Mouse (Mus musculus): ENCODE data around the gene Pabpn1.
A peak's percentile ranks its signal among the peaks of the same experiment; 100 is the strongest.

Gene Pabpn1

DNA sequence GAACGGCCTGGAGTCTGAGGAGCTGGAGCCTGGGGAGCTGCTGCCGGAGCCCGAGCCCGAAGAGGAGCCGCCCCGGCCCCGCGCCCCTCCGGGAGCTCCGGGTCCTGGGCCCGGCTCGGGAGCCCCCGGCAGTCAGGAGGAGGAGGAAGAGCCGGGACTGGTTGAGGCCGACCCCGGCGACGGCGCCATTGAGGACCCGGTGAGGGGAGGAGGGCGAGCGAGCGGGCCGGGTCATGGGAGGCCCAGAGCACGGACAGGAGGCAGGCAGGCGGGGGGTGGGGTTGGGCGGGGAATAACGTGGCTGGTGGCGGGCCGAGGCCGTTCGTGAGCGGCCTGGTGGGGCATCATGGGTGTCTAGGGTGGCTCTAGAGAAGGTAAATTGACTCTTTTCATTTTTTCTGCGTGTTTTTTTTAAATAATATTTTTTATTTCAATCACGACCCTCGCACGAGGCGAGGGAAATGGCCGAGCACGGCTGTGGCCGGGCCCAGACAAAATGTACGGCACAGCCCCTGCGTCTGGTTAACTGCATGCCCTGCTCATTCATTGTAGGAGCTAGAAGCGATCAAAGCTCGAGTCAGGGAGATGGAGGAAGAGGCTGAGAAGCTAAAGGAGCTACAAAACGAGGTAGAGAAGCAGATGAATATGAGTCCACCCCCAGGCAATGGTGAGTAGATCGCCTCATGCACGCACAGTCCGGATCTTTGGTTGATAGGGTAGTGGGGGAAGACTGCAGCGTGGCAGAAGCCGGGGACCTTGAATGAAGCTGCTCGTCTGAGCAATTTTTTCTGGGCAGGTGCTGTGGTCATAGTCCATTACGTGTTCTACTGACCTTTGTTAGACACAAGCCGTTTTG, 2.2 kb downstream of the Pabpn1 start:
- DNase-seq, result peak; percentile 41 to 66

DNA sequence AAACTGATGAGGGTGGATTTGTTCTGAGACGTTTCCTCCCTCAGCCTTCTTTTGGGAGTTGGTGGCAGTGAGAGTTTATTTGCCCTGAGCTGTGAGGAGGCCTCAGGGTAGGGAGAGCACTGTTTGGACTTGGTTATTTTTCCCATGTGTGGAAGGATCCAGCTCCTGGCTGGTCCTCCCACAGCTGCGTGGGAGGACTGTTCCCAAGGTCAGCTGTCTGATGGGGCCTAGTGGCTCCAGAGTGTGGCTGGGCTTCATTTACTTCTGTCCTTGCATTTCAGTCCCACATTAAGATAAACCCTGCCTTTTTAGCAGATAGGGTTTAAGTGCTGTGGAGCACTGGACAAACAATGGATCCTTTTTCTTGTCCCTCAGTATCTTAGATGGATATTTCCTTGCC, 5.1 kb downstream of the Pabpn1 start:
- no peak for DNase-seq

DNA sequence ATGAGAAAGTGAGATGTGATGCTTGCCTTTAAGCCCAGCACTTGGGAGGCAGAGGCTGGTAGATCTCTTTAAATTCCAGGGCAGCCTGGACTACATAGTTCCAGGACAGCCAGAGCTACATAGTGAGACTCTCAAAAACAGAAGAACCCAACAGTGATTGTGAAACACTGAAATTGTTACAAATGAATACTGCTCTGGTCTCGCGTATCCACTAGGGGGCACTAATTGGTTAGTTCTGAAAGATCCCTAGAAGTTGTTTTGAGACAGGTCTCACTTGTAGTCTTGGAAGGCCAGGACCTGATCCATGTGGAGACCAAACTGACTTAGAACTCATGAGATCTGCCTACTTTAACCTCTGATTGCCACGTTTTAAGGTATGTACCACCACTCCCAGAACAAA, 8.1 kb downstream of the Pabpn1 start:
- DNase-seq, result peak; percentile 67 to 72

DNA sequence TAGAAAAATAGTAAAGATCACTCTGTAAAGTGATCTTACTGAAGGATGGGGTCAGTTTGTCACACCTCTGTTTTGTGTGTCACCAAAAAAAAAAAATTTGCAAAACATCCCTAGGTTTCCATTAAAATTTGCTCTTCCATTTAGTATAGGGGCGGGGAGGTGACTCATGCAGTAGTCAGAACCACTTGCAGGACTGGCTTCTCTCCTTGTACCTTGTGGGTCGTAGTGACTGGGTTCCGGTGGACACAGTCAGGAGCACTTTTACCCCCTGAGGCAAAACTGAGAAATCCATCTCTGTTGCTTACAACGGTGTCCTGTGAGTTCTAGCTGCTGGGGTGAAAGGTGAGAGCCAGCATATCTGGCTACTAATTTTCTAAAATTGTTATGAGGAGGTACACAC, 11.3 kb downstream of the Pabpn1 start:
- DNase-seq, result no peak

DNA sequence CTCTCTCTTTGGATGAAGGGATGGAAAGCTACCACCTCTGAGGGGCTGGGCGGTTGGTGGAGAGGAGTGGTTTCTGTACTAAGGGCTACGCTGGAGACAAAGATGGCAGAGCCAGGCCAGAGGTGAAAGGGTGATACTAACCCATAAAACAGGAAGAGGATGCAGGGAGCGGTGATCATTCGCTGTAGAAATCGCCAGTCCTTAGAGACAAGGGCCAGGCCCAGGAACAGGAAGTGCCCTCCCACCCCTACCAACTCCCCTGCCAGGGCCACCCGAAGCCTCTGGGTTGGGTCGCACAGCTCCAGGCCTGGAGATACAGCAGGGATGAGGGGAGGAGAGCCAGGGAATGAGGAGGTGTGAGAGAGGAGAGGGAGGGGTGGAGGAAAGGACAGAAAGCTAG, 16.4 kb downstream of the Pabpn1 start:
- DNase-seq, result no peak

DNA sequence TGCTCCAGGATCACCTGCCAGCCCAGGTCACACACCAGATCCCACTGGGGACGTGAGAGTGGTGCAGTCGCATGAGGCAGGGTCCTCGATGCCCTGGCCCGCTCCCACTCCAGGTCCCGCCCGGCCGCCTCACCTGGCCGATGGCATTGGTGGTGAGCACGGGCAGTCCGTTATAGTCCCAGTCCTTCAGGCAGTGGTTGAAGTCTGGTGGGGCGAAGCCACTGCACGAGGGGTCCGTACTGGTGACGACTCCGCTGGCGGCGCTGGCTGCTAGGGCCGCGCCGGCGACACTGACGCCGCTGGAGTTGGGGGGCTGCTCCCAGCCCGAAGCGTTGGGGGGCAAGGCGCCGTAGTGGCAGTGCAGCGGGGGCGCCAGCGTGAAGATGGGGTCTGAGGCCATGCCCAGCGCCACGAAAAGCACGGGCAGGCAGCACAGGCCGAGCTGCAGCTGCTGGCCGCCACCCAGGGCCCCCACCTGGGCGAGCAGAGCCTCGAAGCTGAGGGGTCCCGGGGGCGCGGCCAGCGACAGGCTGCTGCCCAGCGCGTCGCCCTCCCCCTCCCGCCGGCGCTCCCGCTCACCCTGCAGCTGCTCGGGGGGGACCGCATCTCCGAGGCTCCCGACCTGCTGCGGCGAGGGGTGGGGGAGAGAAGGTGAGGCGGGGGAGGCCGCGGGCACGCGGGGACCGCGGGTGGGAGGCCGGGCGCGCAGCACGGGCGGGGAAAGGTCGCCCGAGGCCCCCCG, 20.0 kb downstream of the Pabpn1 start:
- DNase-seq, result no peak

DNA sequence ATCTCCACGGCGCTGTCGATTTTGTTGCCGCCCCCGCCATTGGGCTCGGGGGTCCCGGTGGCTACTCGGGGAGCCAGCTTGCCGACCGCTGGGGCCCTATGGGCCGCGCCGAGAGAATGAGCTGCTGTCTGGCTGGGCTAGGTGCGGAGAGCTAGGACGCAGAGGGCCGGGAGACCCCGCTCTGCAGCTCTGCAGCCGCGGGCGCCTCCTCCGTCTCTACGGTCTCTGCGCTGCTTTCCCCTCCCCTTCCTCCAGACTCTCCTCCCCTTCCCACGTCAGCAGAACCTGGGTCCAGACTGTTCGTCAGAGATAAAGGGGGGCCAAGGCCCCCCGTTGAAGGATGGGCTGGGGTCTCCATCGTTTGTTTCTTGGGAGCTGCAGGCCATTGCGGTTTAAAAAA, 20.6 kb downstream of the Pabpn1 start, which contains the start of gene Slc22a17:
Slc22a17 (minus strand) TSS at position 247 of the 400 bp plus-strand sequence.
- DNase-seq, result peak; percentile 55 to 63

DNA sequence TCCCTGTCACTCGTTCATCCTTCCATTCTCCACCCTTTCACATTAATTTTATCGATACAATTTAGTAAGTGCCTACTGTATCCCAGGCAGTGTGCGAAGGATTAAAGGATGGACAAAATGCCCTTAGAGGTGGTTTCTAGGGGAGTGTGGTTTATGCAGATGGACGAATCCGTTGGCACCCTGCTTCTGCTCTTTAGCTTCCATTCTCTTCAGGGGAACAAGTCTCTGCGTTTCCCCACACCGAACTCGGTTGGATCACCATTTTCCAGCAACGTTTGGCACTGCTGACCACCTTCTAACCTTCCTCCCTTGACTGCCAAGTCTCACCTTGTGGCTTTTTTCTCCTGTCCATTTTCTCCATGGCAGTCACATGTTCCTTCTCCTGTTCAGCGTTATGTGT, 21.0 kb downstream of the Pabpn1 start:
- no peak for DNase-seq

DNA sequence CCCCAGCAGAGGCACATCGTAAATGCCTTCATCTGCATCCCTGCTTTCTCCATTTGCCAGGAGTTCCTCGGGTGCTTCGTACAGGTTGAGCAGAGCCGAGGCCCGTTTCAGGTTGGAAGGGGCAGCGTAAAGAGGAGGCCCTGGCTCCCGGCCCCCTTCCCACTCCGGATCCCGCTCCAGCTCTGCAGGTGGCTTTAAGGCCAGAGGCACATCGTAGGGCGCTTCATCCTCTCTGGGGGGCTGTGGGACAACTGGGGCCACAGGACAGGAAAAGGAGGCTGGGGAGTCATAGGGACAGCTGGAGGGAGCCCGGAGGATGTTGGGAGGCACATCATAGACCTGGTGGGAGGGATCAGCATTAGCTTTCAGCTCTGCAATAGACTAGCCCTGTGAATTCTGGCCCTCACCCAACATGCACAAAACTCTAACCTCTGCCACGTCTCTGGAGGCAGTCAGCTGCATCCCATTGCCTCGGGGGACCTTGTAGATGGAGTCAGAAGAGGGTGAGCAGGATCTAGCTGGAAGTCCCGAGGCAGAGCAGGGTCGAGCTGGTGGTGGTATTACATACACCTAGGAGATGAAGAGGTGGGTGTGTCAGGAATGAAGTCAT, 27.9 kb downstream of the Pabpn1 start:
- no peak for DNase-seq

DNA sequence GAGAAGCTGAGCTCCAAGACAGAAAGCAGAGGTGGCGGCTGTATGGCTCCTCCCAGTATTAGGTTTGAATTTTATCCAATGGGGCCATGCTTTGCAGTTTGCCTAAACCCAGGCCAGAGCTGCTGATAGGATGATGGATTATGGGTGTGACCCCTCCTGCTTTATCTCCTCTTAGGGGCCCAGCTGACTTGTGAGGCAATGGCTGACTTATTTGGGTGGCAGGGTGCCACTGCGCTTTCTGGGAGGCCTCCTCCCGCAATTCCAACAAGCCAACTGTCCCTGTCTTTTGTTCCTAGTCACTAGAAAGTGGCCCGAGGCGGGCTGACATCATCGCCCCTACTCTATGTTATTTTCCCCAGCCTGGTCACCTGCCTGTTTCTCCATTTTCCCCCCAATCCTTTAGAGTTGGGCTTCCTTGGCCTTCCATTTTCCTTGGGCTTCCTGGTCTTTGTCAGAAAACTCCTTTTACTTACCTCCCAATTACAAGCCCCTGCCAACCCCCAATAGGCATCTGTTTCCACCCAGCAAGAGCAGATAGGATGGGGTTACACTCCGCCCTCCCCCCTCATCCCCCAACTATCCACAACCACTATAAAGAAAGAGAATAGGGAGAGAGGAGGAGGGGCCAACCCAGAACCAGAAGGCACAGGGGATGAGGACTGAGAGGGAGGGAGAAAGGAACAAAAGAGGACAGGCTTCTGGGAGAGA, 32.5 kb downstream of the Pabpn1 start:
- DNase-seq, result no peak

DNA sequence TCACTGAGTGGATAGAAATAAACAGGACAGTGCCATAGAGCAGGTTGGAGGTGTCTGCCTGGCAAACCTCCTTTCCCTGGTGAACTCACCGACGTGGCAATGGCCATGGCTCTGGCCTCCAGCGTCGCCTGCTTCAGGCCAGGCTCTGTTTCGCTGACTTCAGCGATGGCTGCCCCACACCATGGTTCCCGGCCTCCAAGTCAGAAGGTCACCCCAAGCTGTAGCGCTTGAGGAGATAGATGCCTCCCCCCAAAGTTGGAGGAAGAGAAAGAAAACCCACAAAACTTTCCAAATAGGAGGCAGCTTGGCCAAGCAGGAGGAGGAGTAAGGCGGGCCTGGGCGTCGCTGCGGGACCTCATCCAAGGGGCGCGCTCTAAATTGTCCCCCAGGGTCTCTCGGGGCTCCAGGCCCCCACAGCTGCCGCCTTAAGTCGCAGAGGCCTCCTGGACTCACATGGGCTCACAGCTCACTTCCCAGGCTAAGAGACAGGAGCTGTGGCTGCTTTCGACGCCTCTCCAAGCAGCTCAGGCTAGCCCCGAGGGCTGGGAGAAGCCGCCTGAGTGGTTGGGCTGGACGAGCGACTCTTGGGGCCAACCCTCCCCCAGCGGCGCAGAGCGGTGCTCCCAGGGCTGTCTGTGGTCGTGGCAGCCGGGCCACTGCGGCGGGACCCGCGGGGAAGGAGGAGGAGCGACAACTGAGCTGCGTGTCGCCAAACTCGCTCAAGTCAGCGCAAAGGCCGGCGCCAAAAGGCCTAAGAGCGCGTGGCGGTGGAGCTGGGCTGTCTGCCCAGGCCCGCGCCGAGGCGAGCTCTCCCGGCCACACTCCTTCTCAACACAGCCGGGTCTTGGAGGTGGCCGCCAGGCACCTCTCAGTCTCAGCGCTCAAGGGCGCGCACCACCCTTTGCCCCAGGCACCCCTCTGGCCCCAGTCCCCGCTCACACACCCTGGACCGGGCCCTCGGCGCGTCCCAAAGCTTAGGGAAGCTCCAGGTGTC, 33.3 kb downstream of the Pabpn1 start, which contains the start of gene Efs:
Efs (minus strand) TSS at position 778 of the 994 bp plus-strand sequence.
- DNase-seq, result no peak

DNA sequence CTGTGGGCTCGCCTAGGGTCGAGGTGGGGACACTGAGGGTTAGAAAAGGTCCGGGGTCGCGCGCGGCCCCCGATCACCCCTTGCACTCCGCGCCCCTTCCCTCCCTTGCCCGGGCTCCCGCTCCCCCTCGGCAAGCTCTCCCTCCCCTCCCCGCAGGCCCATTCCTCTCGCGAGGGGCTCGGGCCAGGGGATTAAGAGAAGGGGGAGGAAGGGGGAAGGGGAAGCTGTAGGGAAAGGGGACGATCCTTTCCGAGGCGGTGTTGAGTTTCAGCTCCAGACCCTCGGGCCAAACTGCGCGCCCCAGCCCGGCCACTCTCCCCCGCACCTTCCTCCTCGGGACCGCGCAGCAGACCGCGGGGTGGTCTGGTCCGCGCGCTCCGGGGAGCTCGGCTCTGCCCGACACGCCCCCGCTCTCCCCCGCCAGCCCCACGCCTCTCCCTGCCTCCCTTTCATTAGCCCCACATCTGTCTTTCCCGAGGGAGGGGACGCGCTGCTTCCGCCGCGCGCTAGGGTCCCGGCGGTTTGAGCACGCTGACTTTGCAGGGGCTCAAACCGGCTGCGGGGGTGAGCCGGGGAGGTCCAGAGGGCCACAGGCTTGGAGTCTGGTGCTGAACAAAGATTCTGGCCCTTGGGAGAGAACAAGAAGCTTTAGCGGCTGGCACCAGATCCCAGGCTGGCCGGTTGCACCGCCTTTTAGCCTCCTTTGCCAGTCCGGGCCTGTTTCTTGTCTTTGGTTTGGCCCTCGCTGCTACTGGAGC, 34.3 kb downstream of the Pabpn1 start:
- DNase-seq, result no peak

DNA sequence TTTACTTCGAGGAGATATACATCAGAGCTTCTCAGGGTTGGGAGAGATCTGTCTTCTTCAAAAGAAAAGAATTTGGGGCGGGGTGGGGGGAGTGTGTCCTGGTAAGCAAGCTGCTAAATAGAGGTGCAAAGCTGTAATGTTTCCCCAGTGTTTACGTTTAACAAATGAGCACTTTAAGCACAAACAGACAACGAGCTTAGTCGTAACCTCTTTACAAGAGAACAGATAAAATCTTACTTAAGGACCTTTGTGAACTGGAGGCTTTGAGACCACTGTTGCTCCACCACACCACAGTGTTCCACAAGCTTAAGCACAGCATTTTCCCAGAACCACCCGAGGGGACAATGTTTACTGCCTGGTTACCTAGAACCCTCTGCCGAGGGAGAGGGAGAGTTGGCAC, 35.0 kb downstream of the Pabpn1 start:
- DNase-seq, result no peak

DNA sequence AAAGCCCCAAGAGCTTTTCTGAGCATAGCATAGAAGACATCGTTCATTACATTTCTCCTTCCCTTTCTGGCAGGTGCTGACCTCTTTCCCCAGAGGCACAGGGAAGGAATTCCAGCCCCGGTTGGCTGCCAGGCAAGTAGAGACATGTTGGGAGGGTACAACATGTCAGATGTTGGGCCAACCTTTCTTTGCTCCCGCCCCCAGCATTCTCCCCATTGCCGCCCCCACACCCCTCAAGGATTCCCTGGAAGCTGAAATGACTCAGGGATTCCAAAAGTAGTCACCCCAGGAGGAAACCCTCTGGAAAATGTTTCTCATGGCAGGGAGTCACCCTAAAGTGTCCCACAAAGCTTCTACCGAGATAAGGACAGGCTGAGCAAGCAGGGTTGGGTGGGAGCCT, 37.5 kb downstream of the Pabpn1 start:
- DNase-seq, result no peak

DNA sequence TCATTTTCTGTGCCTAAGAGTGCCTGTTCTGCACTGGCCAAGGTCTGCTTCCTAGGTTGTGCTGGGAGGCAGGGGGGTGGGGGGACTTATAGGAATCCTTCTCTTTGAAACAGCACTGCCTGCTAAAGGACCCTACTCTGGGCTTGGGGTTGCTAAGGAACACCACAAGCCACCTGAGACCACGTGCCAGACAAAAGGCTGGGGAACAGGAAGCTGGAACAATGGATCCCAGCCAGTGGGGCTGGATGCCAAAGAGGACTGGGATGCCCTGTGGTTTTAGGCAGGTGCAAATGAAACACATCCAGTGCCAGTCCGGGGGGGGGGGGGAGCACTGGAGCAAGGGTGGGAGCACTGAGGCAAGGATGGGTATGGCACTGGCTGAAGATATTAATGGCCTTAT, 38.1 kb downstream of the Pabpn1 start:
- DNase-seq, result no peak

DNA sequence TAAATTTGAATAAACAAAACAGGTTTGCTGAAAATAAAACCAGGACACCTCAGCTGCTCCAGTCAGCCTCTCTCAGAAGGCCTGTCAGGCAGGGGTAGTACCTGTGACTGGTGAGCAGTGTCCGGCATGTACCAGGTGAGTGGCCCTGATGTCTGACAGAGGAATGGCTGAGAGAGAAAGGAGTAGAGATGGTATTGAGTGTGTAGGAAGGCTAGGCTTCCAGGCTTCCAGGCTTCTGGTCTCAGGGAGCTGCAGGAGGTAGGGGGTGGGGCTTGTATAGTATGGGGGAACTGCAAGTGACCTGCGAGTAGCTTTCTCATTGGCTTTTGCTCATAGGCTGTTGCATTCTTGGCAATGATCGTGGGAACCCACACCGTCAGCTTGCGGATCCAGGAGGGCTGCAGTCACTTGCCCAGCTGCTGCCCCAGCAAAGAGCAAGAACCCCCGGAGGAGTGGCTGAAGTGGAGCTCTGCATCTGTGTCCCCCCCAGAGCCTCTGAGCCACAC, 40.4 kb downstream of the Pabpn1 start, which contains the start of gene Il25:
Il25 (plus strand) TSS at position 51 of the 506 bp plus-strand sequence.
- no peak for DNase-seq

DNA sequence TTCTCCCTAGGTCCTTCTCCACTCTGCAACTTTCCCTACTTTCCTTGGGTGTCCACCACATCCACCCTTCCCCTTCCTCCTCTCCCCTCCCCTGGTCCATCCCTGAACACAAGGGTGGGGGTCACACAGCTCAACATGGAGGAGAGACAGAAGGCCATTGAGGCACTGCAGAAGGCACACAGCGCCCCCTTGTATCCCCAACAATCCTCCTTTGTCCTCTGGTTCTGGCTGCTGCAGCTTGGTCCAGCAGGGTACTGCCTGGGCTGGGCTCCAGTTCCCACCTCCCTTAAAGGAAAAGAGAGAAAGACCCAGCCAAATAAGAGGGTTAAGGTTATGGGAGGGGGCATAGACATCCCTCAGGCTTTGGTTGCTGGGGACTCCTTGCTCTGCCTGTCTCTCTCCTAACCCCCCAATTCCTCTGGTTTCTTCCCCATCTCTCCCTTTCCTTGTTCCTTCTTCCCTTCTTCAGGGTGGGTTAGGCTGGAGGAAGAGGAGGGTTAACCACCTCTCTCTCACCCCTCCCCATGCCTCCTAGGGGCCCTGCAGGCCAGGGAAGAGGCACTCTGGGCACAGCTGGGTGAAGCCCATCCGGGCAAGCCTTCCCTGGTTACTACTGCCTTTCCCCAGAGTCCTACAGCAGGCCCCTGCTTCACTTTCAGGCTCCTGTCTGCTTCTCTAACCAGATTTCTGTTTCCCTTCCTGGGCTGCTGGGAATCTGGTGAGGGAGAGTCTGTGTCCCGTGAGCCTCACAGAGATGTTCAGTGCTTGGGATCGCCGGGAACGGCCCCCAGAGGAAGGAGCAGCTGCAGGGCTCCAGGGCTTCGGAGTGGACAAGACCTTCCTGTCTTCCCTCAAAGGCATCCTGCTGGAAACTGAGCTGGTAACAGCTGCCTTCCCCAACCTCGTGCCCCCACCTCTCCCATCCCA, 43.9 kb downstream of the Pabpn1 start, which contains the start of gene Cmtm5:
Cmtm5 (plus strand) TSS at position 358 of the 927 bp plus-strand sequence.
- no peak for DNase-seq

DNA sequence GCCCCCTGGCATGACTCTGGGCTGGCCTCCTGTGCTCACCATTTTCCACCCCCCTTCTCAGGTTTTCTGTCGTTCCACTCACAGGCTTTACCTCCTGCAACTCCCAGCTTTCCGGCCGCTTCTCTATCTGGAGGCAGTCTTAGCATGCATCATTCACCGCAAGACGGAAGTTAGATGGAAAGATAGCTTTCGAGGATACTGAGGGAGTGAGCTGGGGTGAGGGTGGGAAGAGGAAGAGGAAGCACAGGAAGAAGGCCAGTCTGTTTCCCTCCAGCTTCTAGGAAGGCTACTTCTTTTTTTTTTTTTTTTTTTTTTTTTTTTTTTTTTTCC, 44.5 kb downstream of the Pabpn1 start:
- no peak for DNase-seq

Measured in B cell, adult 2 months (primary cell).